In genomic region chr3:105220641-105221040, GRCm38 (mm10) we compare ENCODE assay signal across 14 mouse cellular contexts.
"Had no signal": no experiment of that assay in that cellular context is flagged by ENCODE, and none has a peak within 500 bp of the region (broad histone marks: within the 10 kb centered on the region; RNA-seq: fewer than 3 reads in every experiment).

No protein-coding gene starts in this region.

- ATAC-seq: midbrain, embryonic 15.5 days had no signal

- H3K27me3 ChIP-seq: midbrain, embryonic 12.5 days; midbrain, embryonic 15.5 days; neural tube, embryonic 12.5 days; neural tube, embryonic 15.5 days had no signal

- DNase-seq: kidney, adult 18-20 months; kidney, adult 9 months; kidney, postnatal 14 days; kidney, postnatal 4 days; liver, embryonic 13.5 days; lung, adult 2 months; lung, postnatal 14 days; lung, postnatal 4 days; thymus, adult 18-20 months; thymus, postnatal 36 days had no signal
